Mouse (Mus musculus) cerebellum, adult 2 months (tissue): ENCODE data around the gene Rab39. TPM values are rescaled to one million over a fixed set of nuclear protein-coding genes. Genes with fewer than 3 reads are reported as not detected.
A peak's percentile ranks its signal among the peaks of the same experiment; 100 is the strongest.

ENCODE experiments used
- DNase-seq, 2 experiments: peaks; one replicate each; pipeline ENCODE4 v3.0.0; 2021
- H3K27ac ChIP-seq: fragments of 200-500 bp; 2 replicates; pipeline ENCODE4 v1.5.1; 2012; ENCODE audit warnings: low read length, control low read depth, inconsistent platforms; ENCODE audit not compliant: insufficient read depth
- H3K27me3 ChIP-seq: fragments of 200-500 bp; 2 replicates; pipeline ENCODE4 v1.6.1; 2012; ENCODE audit warnings: inconsistent platforms, mild to moderate bottlenecking, low read length, moderate library complexity; ENCODE audit not compliant: control insufficient read depth, insufficient read depth
- H3K4me1 ChIP-seq: fragments of 200-500 bp; 2 replicates; pipeline ENCODE4 v1.6.1; 2011; ENCODE audit warnings: low read length; ENCODE audit not compliant: control insufficient read depth, insufficient read depth
- H3K4me3 ChIP-seq: fragments of 200-500 bp; replicated peaks from 2 replicates; pipeline ENCODE3; 2011; ENCODE audit warnings: mild to moderate bottlenecking, low read depth, low read length, control low read depth; ENCODE audit not compliant: insufficient read depth
- CTCF ChIP-seq: fragments of 200-500 bp; IDR thresholded peaks from 2 replicates; pipeline ENCODE4 v1.5.1; 2011; ENCODE audit warnings: low read depth, mild to moderate bottlenecking, control low read depth, low read length, moderate library complexity, borderline replicate concordance; ENCODE audit not compliant: insufficient read depth
- POLR2A ChIP-seq: fragments of 200-500 bp; IDR thresholded peaks from 2 replicates; pipeline ENCODE4 v1.6.1; 2011; ENCODE audit warnings: low read length, control low read depth, borderline replicate concordance; ENCODE audit not compliant: insufficient read depth
- whole genome bisulfite sequencing: fragments of 180-500 bp; shearing (Covaris S2); methylation state at CpG from one replicate; pipeline ENCODE4 v1.1.7; 2018; 5-methylcytosine and 5-hydroxymethylcytosine counted together
- polyA plus RNA-seq: library from polyadenylated mRNA; depleted of rRNA; stranded (reverse); fragments of >200 nt; gene quantifications from 2 replicates; pipeline ENCODE4 v1.2.3, GENCODE M21; 2012; rRNA removed

Gene Rab39
- polyA plus RNA-seq, result 0.65 and 0.71 TPM in 2 replicates

DNA sequence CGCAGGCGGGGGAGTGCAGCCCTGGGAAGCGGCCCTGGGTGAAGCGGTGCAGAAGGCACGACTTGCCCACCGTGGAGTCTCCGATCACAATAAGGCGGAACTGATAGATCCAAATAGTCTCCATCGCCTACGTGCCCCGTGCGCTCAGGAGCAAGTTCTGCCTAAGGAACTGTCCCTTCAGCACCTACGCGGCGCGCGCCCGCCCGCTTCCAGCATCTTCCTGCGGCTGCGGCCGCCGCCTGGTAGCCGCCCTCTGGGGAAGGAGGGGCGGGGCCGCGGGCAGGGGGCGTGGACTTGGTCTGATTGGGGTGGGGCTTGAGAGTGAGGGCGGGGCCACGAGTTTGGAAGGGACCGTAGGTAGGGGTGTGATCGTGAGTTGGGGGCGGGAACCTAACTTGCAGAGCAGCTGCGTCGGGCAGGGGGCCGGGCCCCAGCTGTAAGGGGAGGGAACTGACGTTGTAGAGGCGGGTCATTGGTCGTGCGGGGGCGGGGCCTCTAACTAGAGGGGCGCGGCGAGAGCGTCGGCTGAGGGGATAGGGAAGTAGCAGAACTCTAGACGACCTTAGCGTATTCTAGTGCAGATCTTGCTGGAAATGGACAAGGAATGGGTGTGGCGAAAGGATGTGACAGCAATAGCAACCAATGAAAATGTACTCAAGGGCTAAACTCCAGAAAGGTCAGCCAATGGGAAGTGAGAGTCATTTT lies at the start of gene Rab39:
Gene Rab39, minus strand, starts transcription at position 241 of the 705 bp plus-strand sequence.
- under 1% methylated on average over 49 of the region's 49 CpGs for WGBS
- no peaks in the 10 kb centered on the region; the same call in 1 of the 2 replicates for H3K4me1 ChIP-seq
- DNase-seq, result peak; percentile 47 to 53
- no peaks in the 10 kb centered on the region for H3K27me3 ChIP-seq
- peak within 1 kb of the TSS; percentile 74 for H3K4me3 ChIP-seq
- no peak within 1 kb of the TSS for H3K27ac ChIP-seq
- TF ChIP-seq CTCF (no peak), POLR2A (no peak)

DNA sequence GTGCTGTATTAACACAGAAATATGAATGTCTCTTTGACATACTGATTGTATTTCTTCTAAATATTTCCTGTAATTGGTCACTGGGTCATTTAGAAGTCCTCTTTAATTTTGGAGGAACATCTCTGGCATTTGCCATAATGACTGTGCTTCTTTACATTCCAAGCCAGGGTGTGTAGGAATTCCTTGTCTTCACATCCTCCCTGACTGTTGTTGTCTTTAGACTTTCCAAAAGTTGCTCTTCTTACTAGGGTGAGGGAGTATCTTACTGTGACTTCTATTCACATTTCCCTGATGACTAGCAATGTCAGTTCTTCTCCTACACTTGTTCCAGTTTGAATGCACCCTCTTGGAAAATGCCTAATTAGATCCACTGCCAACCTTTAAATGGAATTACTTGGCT lies 48.8 kb upstream of the Rab39 start:
- Histone ChIP-seq H3K27ac (no peak overlapping the region), H3K27me3 (no peaks in the 10 kb centered on the region), H3K4me1 (no peaks in the 10 kb centered on the region), H3K4me3 (no peak overlapping the region)
- DNase-seq, result no peak
- TF ChIP-seq POLR2A (no peak), CTCF (no peak)

DNA sequence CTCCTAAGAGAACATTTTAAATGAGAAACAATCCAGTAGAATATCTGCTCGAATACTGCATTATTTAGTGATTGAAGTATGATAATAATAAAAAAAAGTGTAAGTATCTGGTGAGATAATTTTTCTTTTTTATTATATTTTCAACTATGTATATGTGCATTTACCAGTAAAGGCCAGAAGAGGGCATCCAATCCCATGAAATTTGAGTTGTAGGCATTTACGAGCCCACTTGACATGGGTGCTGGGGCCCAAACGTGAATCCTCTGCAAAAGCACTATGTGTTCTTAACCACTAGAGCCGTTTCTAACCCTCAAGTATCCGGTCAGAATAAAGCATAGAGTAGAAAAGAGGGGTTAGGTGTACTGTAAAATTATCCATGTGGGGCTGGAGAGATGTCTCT lies 44.9 kb upstream of the Rab39 start:
- TF ChIP-seq CTCF (peak; percentile 21; the same call in 1 of the 2 replicates), POLR2A (no peak)
- DNase-seq, result no peak
- no peaks in the 10 kb centered on the region for H3K4me1 ChIP-seq
- WGBS, result 48% methylated on average over 5 of the region's 5 CpGs
- no peaks in the 10 kb centered on the region for H3K27me3 ChIP-seq
- no peak overlapping the region for H3K4me3 ChIP-seq
- no peak overlapping the region for H3K27ac ChIP-seq

DNA sequence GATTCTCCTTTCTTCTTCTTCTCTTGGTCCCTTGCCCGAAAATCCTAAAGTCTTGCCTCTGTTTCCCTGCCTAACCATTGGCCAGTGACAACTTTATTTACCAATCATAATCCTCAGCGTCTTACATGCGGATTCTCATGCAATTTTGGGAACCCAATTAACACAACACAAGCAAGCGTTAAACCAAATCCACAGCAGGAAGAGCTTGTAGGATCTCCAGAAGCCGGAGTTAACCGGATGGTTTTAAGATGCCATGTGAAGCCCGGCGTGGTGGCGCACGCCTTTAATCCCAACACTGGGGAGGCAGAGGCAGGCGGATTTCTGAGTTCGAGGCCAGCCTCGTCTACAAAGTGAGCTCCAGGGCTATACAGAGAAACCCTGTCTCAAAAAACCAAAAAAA lies 44.4 kb upstream of the Rab39 start:
- WGBS, result 84% methylated on average over 13 of the region's 13 CpGs
- H3K4me3 ChIP-seq, result no peak overlapping the region
- DNase-seq, result no peak
- TF ChIP-seq POLR2A (no peak), CTCF (no peak)
- no peaks in the 10 kb centered on the region for H3K4me1 ChIP-seq
- no peaks in the 10 kb centered on the region for H3K27me3 ChIP-seq
- H3K27ac ChIP-seq, result no peak overlapping the region

DNA sequence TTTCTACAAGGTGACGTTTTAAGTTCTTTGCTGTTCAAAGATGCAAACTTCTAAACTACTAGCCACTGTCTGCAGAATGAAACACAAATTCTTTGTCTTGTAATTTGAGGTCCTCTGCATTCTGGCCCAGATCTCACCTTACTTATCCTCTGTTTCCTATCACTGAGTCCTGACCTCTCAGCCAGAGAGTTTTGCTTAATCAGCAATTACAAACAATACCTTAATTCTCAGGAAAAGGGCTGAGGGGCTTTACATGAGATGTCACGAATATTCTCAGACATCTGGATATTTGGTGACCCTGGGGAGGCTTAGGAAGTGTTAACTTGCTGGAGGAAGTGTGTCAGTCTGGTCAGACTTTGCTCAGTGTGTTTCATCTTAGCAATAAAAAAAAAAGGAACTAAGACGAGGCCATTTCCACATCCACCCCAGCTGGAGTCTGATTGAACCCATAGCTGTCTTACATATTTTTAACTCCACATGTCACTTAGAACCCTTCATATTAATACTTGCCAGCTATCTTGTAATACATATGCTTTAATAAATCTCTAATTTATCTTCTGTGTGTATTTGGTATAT lies 34.9 kb upstream of the Rab39 start:
- H3K4me1 ChIP-seq, result no peaks in the 10 kb centered on the region
- no peaks in the 10 kb centered on the region for H3K27me3 ChIP-seq
- H3K4me3 ChIP-seq, result no peak overlapping the region
- TF ChIP-seq CTCF (no peak), POLR2A (no peak)
- WGBS, result 52% methylated on average over 3 of the region's 3 CpGs
- H3K27ac ChIP-seq, result no peak overlapping the region
- DNase-seq, result no peak

DNA sequence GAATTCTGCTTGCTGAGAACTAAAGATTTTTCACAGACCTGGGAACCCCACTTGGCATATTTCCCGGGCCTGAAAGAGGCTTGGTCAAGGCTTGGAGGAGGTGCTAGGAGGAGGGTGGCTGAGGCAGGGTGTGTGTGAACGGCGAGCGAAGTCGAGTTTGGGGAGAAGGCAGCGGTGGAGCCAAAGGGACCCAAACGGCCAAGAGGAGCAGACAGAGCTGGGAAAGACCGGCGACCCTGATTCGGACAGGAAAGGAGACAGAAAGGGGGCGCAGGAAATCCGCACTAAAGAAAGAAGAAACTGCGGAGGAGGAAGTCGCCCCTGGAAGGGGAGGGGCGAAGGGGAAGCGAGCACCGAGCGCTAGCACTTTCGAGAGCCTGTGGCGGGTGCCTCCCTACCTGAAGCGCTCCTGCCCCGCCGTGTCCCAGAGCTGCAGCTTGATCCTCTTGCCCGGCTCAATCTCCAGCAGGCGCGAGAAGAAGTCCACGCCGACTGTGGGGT lies 491 bp downstream of the Rab39 start:
- no peaks in the 10 kb centered on the region for H3K27me3 ChIP-seq
- H3K4me3 ChIP-seq, result peak overlapping the region; percentile 74
- WGBS, result under 1% methylated on average over 28 of the region's 28 CpGs
- TF ChIP-seq CTCF (no peak), POLR2A (no peak)
- H3K4me1 ChIP-seq, result no peaks in the 10 kb centered on the region; the same call in 1 of the 2 replicates
- peak in 1 of 2 experiments; percentile 15 for DNase-seq
- no peak overlapping the region for H3K27ac ChIP-seq

DNA sequence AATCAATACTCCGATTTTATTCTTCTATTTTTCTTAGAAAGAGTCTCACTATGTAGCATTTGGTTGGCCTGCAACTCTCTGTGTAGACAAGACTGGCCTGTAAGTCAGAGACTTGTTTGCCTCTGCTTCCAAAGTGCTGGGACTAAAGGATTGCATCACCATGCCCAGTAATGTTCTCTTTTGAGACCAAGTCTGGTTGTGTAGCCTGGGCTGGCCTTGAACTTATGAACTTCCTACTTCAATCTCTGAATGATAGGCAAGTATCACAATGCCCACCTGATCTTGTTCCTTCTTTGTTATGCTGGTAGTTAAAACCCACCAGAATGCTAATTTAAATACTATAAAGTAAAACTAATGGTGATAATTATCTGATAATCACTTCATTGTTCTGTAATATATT lies 3.0 kb downstream of the Rab39 start:
- TF ChIP-seq POLR2A (no peak), CTCF (no peak)
- no peak for DNase-seq
- no peak overlapping the region for H3K27ac ChIP-seq
- WGBS, result 100% methylated on average over 1 of the region's 1 CpGs
- no peaks in the 10 kb centered on the region; the same call in 1 of the 2 replicates for H3K4me1 ChIP-seq
- no peak overlapping the region for H3K4me3 ChIP-seq
- no peaks in the 10 kb centered on the region for H3K27me3 ChIP-seq

DNA sequence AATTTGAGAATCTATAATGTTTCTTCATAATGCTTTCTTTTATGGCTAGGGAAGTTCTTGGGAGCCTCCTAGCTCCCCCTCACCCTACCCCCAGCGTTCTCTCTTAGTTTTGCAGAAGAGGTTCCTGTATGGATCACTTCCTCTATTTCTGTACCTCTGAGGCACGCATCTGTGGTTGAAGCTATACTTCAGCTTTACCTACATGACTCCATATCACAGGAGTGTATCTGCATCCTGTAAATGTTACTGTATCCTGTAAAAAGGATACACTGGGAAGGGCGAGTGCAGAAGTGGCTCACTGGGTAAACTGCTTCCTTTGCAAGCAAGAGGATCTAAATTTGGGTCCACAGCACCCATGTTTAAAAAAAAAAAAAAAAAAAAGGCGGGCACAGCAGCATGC lies 5.5 kb downstream of the Rab39 start:
- Histone ChIP-seq H3K27ac (no peak overlapping the region), H3K4me1 (no peaks in the 10 kb centered on the region), H3K27me3 (no peaks in the 10 kb centered on the region), H3K4me3 (no peak overlapping the region)
- 83% methylated on average over 4 of the region's 4 CpGs for WGBS
- TF ChIP-seq CTCF (no peak), POLR2A (no peak)
- DNase-seq, result no peak
